Mouse (Mus musculus) A20 (cell line): Measurements from ENCODE around the gene Dnajc27.

ENCODE experiments used
- DNase-seq: peaks from one replicate; pipeline ENCODE4 v3.0.0-alpha.2; 2011; ENCODE audit warnings: low read depth, low spot score

Gene Dnajc27

DNA sequence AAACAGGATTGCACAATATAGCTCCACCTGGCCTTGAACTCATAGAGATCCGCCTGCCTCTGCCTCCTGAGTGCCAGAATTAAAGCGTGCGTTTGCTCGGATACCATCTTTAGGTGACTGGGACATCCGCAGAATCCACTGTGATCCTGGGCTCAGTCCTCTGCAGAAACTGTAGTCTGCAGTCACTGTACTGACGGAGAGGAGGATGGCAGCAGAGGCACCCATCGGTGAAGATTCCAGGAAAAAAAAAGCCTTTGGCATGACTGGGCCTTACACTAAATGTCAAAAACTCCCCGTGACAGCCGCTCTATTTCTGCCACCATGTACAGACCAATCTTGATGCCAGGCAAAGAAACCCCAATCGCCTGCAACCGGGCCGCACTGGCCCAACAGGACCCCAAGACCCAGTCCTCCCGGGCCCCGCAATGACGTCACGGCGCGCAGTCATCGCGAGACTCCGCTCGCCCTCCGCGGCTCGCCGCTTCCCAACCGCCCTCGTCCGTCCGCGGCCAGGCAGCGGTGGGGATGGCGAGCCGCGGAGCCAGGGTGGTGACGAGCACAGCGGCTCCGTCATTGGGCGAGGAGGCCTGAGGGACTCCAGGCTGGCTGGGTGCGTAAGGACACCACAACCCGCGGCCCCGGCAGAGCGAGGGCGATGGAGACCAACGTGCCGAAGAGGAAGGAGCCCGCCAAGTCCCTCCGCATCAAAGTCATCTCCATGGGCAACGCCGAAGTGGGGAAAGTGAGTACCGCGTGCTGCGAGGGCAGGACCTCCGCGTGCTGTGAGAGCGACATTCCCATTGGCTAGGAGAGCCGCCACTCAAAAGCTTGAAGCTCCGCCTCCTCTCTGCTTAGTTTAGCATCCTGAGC lies at the start of gene Dnajc27:
TSS of gene Dnajc27 (plus strand) at position 452 of the 870 bp plus-strand sequence.
- peak; percentile 98 for DNase-seq

- no peak for DNase-seq
Measured at GRCm38 (mm10) chr12:4036157-4036556, 46.2 kb upstream of the Dnajc27 start.

DNA sequence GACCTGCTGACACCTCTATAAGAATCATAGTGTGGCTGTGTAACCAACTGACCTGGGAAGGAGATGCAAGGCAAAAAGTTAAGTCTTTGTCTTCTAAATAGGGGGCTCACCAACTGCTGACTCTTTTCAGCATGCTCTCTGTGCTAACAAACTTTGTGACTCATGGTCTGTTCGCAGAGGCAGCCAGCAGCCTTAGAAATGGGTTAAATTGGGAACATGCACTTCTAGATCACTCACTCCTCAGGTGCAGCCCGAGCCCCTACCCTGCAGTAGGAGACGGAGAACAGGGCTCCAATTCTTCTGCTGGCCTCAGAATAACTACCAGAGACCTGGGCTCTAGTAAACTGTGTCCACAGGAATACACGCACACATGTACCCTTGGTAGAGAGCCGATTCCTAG lies 44.9 kb upstream of the Dnajc27 start:
- DNase-seq, result no peak

DNA sequence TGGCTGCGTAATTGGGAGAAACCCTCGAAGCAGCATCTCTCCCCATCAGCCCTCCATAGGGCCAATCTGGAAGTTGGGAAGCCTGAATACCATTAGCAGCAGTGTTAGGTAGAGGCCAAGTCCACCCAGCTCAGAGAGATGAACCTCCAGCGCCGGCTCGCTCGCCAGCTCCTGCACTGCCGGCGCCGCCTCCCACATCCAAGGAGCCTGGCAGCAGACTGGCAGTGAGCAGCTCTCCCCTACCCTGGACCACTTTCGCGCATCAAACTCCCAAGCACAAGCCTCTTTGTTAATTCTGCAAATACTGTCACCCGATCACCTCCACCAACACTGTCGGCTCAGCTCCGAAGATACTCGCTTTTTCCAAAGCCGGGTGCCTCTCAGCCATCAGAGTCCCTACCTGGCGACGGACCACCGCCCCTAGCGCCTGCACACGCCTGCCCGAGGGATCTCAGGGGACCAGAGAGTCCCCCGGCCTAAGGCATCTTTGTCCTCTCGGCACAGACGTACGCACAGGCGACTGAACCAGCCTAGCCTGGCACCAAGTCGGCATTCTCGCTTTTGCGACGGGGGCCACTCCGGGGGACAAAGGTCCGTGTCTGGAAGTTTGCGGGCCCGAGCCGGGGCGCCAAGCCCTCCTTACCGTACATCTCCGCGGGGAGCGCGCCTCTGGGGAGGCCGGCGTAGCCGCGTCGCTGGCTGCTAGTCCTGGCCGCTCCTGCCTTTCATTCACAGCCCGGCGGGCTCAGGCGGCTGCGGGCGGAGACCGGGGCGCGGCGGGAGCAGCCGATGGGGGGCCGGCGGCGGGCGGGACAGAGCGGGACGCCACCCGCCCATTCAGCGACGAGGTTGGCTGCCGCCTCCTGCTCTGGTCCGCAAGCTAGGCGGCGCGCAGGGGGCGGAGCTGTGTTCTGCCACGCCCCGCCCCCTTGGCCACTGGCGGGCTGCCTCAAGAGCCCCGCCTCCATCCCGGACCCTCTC lies 44.0 kb upstream of the Dnajc27 start, which contains the start of gene Efr3b:
TSS of gene Efr3b (minus strand) at position 855 of the 981 bp plus-strand sequence.
- peak; percentile 89 for DNase-seq

GRCm38 (mm10) chr12:4039046-4039445 lies 43.3 kb upstream of the Dnajc27 start:
- DNase-seq, result no peak

DNA sequence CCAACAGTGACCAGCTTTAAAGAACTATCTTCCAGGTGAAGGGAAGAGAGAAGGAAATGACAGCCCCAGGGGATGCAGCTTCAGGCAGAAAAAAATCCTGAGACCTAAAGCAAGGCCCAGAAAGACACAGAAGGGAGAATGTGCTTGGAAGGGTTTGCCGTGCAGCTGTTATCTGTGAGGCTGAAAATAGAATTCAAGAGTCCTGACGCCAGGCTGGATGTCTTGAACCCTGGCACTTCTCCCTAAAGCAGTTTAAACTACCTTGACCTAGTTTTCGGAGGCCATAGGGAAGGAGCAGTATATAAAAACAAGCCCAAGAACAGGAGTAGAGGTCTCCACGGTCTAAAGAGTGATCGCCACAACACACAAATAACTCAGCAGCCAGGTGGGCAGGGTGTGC lies 40.0 kb upstream of the Dnajc27 start:
- no peak for DNase-seq

GRCm38 (mm10) chr12:4045992-4046391 lies 36.4 kb upstream of the Dnajc27 start:
- no peak for DNase-seq

GRCm38 (mm10) chr12:4048031-4048430 lies 34.4 kb upstream of the Dnajc27 start:
- DNase-seq, result no peak

DNA sequence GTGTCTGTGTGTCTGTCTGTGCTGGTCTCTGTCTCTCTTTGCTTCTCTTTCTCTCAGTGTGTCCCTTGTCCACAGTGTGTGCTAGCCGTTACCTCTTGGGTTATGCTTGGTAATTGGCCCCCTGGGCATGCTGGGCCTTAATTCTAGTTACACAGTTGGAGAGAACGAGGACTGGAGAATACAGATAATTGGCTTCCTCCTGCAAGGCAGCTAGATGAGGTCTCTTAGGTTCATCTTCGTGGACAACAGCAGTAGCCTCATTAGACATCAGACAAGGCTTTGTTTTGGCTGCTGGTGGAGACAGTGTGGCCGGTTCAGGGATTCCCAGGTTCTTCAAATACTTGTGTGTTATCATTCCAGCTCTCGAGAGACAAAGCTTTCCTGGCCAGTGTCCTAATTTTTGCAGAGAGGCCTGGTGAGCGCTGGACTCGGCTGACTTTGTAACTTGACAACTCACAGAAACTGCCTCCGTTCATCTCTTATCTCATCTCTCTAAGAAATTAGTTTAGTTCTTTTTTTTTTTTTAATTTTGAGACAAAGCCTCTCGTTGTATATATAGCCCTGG lies 31.4 kb upstream of the Dnajc27 start:
- DNase-seq, result no peak

GRCm38 (mm10) chr12:4053643-4054042 lies 28.7 kb upstream of the Dnajc27 start:
- DNase-seq, result no peak

- DNase-seq, result no peak
Measured at GRCm38 (mm10) chr12:4054845-4055244, 27.5 kb upstream of the Dnajc27 start.

- DNase-seq, result no peak
Measured at GRCm38 (mm10) chr12:4058321-4058720, 24.1 kb upstream of the Dnajc27 start.

DNA sequence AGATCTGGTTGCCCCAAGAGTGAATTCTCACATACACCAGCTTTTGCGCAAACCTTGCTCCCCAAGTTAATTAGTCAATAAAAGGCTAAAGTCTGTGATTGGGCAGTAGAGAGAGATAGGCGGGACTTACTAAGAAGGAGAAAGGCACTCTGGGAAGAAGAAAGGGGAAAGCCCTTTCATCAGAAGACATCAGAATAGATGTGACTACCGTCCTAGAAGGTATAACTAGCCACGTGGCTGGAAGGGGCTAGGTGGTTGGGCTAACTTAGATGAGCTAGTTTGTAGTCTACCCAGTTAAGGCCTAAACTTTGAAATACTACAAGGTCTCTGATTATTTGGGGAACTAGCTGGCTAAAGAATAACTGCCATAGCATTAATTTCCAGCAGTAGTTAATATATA lies 22.7 kb upstream of the Dnajc27 start:
- no peak for DNase-seq

DNA sequence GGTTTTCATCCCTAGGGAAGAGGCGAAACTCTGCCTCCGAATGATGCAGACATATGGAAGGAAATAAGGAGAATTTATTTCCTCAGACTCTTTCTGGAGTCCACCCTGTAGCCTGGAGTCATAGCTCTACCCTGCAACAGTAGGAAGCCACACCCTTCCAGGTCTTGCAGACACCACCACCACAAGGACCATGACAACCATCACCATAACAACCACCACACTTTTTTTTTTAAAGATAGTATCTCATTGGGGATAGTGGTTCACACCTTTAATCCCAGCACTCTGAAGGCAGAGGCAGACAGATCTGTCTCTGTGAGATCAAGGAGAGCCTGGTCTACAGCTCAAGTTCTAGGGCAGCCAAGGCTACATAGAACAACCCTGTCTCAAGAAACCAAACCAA lies 16.9 kb upstream of the Dnajc27 start:
- DNase-seq, result no peak

- no peak for DNase-seq
Measured at GRCm38 (mm10) chr12:4065944-4066343, 16.4 kb upstream of the Dnajc27 start.

- no peak for DNase-seq
Measured at GRCm38 (mm10) chr12:4066681-4067459, 15.5 kb upstream of the Dnajc27 start.

GRCm38 (mm10) chr12:4068551-4068950 lies 13.8 kb upstream of the Dnajc27 start:
- DNase-seq, result no peak

DNA sequence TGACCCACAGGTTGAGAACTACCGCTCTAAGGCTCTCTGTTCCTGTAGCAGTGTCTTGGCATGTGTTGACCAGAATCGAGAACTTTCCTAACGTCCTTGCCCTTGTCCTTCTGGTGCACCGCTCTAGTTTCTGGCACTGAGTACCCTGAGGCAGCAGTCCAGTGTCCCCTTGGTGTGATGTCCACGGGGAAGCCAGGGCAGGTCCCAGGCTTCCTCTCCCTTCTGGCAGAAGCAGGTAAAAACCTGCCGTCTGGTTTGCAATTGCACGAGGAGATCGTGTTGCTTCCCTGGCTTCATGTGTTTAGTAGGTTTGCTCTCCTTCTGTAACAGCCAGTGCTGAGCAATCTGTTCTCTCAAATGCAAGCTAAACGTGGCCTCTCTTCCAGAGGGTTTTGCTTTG lies 10.7 kb upstream of the Dnajc27 start:
- no peak for DNase-seq

- DNase-seq, result no peak
Measured at GRCm38 (mm10) chr12:4075407-4075806, 7.0 kb upstream of the Dnajc27 start.

DNA sequence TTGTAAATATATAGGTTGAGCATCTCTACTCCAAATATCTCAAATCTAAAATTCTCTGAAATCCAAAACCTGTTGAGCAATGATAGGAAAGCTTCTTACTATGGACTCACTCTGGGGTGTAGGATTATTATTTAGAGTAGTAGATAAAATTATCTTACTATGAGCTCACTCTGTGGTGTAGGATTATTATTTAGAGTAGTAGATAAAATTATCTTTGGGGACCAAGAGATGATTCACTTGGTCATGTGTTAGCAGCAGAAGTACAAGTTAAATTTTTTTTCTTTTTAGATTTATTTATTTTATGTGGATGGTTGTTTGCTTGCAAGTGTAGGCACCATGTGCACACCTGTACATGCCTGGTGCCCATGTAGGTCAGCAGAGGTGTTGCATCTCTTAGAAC lies 6.0 kb upstream of the Dnajc27 start:
- DNase-seq, result no peak

DNA sequence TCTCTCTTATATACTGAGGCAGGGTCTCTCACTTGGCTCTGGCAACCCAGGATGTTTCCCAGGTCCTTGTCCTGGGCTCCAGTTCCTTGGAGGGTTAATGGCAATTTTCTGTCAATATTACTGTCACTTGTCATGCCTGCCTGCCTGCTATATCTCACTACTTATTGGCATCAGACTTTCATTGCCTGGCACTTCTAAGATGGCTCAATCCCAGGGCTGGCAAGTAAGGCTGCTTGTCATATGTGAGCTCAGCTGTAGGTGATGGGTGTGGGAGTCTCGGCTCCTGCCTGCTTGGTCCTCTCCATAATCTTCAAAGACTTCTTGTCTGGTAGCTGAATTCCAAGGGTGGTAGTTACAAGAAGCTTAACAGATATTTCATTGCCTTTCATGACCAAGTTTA lies 4.3 kb upstream of the Dnajc27 start:
- no peak for DNase-seq
